Mouse (Mus musculus) granulocyte monocyte progenitor cell, adult 5-6 weeks (primary cell): ENCODE measurements at regions not wholly inside any gene's neighbourhood (a gene's known extent, or its start where the extent isn't known, plus 50 kb on each side); places are given as distances from the start of the nearest gene placed in this dataset.

Experiments used
- ATAC-seq: replicated peaks from 2 replicates; pipeline ENCODE4 v1.8.0; 2016; ENCODE audit warnings: mild to moderate bottlenecking, moderate TSS enrichment, inconsistent platforms; ENCODE audit not compliant: poor library complexity, severe bottlenecking

GRCm38 (mm10) chr7:69890503-69891061, 476.0 kb downstream of the Nr2f2 start:
- no peak for ATAC-seq

- ATAC-seq: no peak
Measured at GRCm38 (mm10) chr7:69888251-69888650, 478.3 kb downstream of the Nr2f2 start.

GRCm38 (mm10) chr7:69877031-69877430, 489.5 kb downstream of the Nr2f2 start:
- ATAC-seq: no peak

- ATAC-seq: no peak
Measured at GRCm38 (mm10) chr7:69865801-69866200, 500.7 kb downstream of the Nr2f2 start.

- ATAC-seq: no peak
Measured at GRCm38 (mm10) chr7:69844631-69845324, 521.8 kb downstream of the Nr2f2 start.

GRCm38 (mm10) chr7:69837379-69837778, 529.2 kb downstream of the Nr2f2 start:
- ATAC-seq: no peak

- ATAC-seq: no peak
Measured at GRCm38 (mm10) chr7:69827251-69827650, 539.3 kb downstream of the Nr2f2 start.

GRCm38 (mm10) chr7:69820570-69820969, 546.0 kb downstream of the Nr2f2 start:
- ATAC-seq: no peak

GRCm38 (mm10) chr7:69812301-69812700, 554.2 kb downstream of the Nr2f2 start:
- ATAC-seq: no peak

- no peak for ATAC-seq
Measured at GRCm38 (mm10) chr7:69810873-69811272, 555.7 kb downstream of the Nr2f2 start.

GRCm38 (mm10) chr7:69807220-69807619, 559.3 kb downstream of the Nr2f2 start:
- no peak for ATAC-seq

- no peak for ATAC-seq
Measured at GRCm38 (mm10) chr7:69770980-69771348, 595.6 kb downstream of the Nr2f2 start.

GRCm38 (mm10) chr7:69770313-69770979, 596.1 kb downstream of the Nr2f2 start:
- ATAC-seq: no peak

GRCm38 (mm10) chr7:69766451-69766850, 600.1 kb downstream of the Nr2f2 start:
- ATAC-seq: no peak

- no peak for ATAC-seq
Measured at GRCm38 (mm10) chr7:69740495-69740894, 626.0 kb downstream of the Nr2f2 start.

- ATAC-seq: no peak
Measured at GRCm38 (mm10) chr7:69738998-69739397, 627.5 kb downstream of the Nr2f2 start.

GRCm38 (mm10) chr7:69715081-69715480, 651.5 kb downstream of the Nr2f2 start:
- ATAC-seq: no peak

GRCm38 (mm10) chr7:69670211-69670610, 696.3 kb downstream of the Nr2f2 start:
- ATAC-seq: no peak

GRCm38 (mm10) chr7:69655583-69655982, 711.0 kb downstream of the Nr2f2 start:
- ATAC-seq: no peak

- ATAC-seq: no peak
Measured at GRCm38 (mm10) chr7:69645449-69645848, 721.1 kb downstream of the Nr2f2 start.

- no peak for ATAC-seq
Measured at GRCm38 (mm10) chr7:69641652-69642051, 724.9 kb downstream of the Nr2f2 start.

- no peak for ATAC-seq
Measured at GRCm38 (mm10) chr7:69599866-69600265, 766.7 kb downstream of the Nr2f2 start.
